Mouse (Mus musculus) neural tube, embryonic 10.5 days (tissue): ENCODE measurements at regions not wholly inside any gene's neighbourhood (a gene's known extent, or its start where the extent isn't known, plus 50 kb on each side); places are given as distances from the start of the nearest gene placed in this dataset.
A peak's percentile ranks its signal among the peaks of the same experiment; 100 is the strongest.

ENCODE experiments used
- DNase-seq: peaks from one replicate; pipeline ENCODE4 v3.0.0-alpha.2; 2017; ENCODE audit warnings: low spot score; ENCODE audit errors: extremely low spot score

- DNase-seq = no peak
These were observed 227.2 kb upstream of the Foxq1 start for GRCm38 (mm10) chr13:31328756-31329155.

- no peak for DNase-seq
These were observed 225.2 kb upstream of the Foxq1 start for GRCm38 (mm10) chr13:31330731-31331130.

DNA sequence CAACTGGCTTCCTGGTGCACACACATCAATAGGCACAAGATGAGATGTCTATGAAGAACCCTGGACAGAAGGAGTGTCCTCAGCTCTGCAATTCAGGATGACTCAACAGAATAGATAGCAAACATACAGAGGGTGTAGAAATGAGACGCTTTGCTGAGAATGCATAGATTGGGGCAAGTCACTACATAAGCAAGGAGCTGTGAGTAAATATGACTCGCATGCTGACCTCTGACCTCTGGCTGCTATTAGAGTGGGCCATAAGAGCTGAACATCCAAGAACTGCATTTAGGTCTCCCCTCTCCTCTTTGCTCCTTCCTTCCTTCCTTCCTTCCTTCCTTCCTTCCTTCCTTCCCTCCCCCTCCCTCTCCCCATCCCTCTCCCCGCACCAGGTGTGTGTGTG lies 221.0 kb upstream of the Foxq1 start:
- DNase-seq = no peak

GRCm38 (mm10) chr13:31337631-31338030 lies 218.3 kb upstream of the Foxq1 start:
- no peak for DNase-seq

- no peak for DNase-seq
These were observed 216.5 kb upstream of the Foxq1 start for GRCm38 (mm10) chr13:31339386-31339785.

- DNase-seq = no peak
These were observed 216.0 kb upstream of the Foxq1 start for GRCm38 (mm10) chr13:31339901-31340300.

GRCm38 (mm10) chr13:31340363-31340948 lies 215.5 kb upstream of the Foxq1 start:
- DNase-seq = no peak

- DNase-seq = no peak
These were observed 214.4 kb upstream of the Foxq1 start for GRCm38 (mm10) chr13:31341282-31342100.

GRCm38 (mm10) chr13:31346205-31346604 lies 209.7 kb upstream of the Foxq1 start:
- DNase-seq = no peak

DNA sequence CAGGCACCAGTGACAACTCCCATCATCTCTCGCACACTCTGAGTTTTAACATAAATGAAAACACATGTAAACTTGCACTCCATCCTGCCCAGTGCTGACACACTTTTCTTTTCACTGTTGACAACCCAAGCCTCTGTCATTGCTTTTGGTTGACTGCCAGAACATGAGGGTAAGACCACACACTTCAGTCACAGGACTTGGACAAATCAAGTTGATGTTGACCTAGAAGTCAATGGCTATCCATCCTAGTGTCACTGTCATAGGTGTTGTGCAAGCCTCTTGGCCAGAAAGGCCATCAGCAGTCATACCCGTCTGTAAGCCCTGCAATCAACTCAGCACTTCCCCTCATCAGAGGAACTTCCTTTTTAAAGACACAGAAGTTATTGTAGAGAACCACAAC lies 208.9 kb upstream of the Foxq1 start:
- no peak for DNase-seq

DNA sequence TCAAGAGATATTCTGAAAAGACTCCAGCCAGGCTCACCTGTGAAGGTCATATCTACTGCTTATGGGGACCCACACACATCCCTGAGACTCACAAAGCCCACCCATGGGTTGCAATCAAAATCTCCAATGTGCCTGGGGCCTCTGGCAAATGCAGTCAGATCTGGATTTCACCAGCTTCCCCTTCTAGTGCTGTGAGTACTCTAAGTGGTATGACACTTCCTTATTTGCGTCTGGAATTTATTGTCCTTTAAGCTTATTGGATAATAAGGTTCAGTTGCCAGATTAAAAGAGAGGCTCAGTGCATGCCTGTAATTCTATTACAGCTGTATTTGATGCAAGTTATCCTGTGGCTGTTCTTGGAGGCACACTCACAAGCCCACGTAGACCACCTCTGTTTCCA lies 206.3 kb upstream of the Foxq1 start:
- no peak for DNase-seq

DNA sequence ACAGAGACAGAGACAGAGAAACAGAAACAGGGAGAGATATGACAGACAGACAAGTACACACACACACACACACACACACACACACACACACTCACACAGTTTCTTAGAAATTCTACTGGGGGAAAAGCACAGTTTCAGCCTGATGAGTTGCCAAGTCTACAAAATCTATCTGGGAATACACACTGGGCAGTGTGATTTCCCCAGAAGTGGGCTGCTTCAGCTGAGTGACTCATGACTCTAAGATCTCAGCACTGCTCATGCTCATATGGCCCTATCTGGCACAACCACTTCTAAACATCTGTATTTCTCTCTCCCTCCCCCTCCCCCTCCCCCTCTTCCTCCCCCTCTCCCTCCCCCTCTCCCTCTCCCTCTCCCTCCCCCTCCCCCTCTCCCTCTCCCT lies 204.5 kb upstream of the Foxq1 start:
- DNase-seq = no peak

DNA sequence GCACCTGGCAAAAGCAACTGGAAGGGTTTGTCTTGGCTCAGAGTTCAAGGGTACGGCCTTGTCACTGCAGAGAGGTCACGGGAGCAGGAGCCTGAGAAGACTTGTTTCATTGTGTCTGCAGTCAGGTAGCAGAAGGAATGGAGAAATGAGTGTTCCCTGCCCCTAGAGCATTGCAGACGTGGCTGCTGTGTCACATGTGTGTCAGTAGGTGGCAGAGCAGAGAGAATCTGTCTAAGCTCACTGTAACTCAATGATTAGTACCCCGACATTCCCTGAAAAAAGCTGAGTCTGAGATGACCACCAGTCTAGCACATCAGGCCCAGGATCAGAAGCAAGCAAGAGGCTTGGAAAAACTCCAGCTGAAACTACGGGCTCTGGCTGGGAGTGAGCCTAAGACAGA lies 203.1 kb upstream of the Foxq1 start:
- DNase-seq = no peak

DNA sequence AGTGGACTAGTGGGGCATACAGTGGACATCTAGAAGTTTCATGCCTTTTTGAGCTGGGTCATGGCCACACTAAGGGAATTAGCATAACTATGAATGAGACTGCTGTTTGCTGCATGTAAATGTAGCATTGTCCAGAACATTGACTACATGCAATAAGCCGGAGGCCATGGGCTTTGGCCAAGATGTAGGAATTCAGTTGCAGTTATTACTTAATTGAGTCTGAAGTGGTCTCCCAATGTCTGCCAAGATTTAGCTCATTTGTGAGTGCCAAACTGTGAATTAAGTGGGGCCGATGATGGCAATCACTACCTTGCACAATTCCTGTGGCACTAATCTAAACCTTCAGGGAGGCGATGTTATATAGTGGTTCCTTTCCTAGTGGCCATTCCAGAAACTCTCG lies 196.6 kb upstream of the Foxq1 start:
- no peak for DNase-seq

GRCm38 (mm10) chr13:31362386-31362785 lies 193.5 kb upstream of the Foxq1 start:
- no peak for DNase-seq

GRCm38 (mm10) chr13:31364369-31364768 lies 191.6 kb upstream of the Foxq1 start:
- no peak for DNase-seq

DNA sequence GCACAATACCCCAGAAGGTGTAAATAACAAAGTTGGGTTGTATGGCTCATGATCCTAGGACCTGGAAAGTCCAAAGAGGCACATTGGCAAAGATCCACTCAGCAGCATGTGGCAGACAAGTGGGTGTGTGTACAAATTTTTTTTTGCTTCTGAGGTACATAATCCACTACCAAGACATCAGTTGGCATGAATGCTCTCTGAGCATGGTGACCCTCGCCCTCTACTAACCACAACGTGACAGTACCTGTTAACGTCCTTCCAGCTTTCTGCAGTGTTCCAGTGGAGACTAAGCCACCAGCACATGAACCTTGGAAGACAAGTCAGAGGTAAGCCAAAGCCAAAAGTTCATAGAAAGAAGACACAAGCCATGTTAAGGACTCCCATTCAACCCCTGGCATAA lies 188.7 kb upstream of the Foxq1 start:
- no peak for DNase-seq

DNA sequence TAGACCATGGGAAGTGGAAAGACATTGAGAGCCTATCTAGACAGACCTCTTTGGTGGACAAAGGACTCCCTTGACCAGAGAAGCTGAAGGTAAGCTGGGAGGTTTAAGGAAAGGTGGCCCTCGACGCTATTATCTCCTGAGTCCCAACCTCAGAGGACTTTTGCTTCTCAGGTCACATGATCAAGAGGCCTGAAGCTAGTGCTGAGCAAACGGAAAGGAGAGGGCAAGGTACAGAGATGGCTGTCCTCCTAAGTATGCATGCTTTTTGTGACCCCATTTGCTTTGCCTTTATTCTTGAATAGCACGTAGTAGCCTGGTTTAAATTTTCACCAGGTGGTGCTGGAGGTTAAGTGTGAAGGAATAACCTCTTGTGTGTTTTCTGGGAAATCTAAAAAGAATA lies 186.8 kb upstream of the Foxq1 start:
- no peak for DNase-seq

- DNase-seq = no peak
These were observed 185.1 kb upstream of the Foxq1 start for GRCm38 (mm10) chr13:31370873-31371272.

GRCm38 (mm10) chr13:31374006-31374405 lies 181.9 kb upstream of the Foxq1 start:
- no peak for DNase-seq

DNA sequence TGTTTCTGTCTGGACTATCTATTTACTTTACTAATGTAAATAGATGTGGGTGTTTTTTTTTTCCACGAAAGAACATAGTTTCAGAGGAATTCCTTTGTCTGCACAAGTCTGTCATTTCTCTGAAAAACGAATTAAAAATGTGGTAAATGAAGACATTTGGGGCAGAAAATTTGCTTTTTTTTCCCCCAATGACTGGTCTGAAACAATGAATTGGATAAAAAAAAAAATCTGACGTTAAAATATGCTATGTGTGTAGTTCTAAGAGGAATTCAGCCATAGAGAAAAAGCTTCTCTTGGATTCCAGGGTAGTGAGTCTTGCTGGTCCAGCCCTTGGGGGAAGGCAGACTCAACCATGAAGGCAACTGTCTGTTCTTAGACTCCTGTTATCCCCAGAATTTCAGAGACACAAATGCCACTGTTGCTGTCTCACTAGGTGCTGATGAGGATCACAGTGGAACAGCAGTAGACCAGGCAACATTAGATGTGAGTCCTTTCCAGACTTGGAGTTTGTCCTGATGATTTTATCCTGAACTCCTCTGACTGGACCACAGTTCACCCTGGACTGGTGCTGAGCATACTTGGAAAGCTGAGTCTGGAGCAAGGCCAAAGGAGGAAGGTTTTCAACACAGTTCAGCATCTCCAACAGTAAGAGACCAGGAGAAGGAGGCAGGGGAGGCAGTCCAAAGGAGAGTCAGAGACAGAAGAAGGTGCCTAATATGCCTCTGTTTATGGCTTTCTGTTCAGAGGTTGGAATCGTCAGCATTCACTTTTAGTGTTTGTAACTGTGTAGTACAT lies 162.3 kb upstream of the Foxq1 start:
- DNase-seq = no peak

DNA sequence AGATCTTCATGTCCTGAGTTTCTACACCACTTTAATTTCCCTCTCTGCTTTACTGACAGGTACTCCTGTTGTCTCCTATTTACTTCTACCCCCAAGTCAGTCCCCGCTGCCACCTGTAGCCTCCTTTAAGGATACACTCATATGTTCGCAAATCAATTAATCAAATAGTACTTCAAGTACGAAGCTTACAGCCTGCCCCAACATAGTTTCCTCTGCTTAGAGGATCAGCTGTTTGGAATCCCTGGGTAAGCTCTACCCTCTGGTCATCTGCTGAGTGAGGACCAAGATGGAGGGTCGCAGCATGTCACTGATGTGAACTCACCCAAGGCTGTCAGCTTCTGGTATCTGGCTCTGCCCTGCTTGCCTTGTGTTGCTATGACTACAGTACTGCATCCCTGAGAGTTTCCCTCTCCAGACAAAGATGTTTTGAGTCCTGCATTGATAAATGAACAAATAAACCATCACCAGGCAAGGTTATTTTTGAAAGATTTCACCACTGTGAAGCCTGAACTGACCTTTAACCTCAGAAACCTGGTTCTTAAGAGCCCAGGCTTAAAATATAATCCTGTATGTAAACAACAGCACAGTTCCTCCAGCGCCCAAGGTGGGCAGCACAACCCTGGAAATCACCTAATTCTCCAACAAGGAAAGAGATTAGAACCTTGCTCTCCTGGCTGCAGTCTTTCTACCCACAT lies 159.6 kb upstream of the Foxq1 start:
- DNase-seq = peak; percentile 28
